Mouse (Mus musculus): ENCODE measurements at regions not wholly inside any gene's neighbourhood (a gene's known extent, or its start where the extent isn't known, plus 50 kb on each side); places are given as distances from the start of the nearest gene placed in this dataset.

DNA sequence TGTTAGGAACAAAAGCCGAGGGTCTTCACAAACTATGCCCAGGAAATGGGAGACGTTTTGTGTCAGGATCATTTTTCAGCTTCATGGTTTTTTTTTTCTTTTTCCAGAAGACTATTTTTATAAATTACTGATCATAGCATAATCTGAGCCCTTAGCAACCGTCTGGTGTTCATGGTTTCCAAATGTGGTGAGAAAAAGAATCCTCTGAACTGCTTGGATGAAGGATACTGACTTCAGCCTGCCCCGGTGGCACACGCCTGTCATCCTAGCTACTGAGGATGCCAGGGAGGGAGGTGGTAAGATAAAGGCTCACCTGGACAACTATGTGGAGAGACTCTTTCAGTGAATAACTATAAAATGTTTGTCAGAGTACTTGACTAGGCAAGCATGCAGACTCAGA lies 72.4 kb upstream of the Epcam start:
- TF ChIP-seq ZNF384 (IDR thresholded peaks at IDR 0.05; ENCODE audit: low read depth, low read length) = no peak
- no peak for TF ChIP-seq ZC3H11A (IDR thresholded peaks at IDR 0.05; ENCODE audit: borderline replicate concordance, low read depth, low read length)
- no peak for TF ChIP-seq HCFC1 (IDR thresholded peaks at IDR 0.05; ENCODE audit: borderline replicate concordance, insufficient read depth, low read length)
- no peak for TF ChIP-seq CHD2 (IDR thresholded peaks at IDR 0.05; ENCODE audit: low read depth, low read length)

Data from ES-E14 (cell line).